Mouse (Mus musculus): Measurements from ENCODE around the gene Hand1.

Gene Hand1

DNA sequence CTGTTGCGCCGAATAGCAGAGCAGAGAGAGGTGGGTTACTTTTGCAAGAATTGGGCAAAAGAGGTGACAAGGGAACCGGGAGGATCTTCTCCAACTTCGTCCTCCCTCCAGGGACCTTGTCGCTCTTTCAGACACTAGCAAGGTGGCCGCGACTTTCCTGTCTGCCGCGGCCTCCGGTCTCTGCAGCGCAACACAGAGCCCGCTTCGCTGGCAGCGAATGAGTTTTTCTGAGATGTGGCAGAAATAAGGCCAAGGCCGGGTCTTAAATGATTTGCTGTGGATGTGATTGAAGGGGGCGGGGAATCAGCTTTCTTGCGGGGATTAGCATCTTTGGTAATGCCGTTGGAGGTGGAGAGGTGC is 30.1 kb downstream of the Hand1 start:
- peak; percentile 57 to 85 for DNase-seq (ENCODE audit: inconsistent age in 2 of 2, low spot score in 1 of 2)

DNA sequence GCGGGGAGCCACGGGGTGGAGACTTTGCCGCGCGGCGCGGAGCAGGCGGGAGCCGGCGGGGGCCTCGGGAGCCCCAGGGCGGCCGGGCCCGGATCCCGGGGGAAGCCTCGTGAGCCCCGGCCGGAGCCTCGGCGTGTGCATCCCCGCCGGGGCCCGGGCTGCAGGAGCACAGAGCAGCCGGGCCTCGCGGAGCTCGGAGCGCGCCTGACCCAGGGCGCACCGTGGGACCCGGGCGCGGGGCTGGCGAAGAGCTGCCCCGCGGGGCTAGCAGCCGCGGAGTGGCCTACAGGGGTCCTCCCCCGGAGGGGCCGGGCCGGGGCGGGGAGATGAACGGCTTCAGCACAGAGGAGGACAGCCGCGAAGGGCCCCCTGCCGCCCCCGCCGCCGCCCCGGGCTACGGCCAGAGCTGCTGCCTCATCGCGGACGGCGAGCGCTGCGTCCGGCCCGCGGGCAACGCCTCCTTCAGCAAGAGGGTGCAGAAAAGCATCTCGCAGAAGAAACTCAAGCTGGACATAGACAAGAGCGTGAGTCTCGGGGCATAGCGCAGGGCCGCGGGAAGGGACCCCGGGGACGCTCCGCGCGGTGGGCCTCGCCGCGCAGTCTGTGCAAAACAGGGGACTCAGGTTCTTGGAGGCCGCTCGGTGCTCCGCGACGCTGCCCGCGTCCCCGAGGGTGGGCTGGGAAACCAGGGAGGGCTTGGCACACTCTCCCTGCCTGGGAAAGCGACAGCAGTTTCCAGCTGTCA is 30.7 kb downstream of the Hand1 start:
- DNase-seq (ENCODE audit: inconsistent age in 2 of 2, low spot score in 1 of 2): peak; percentile 75 to 87

DNA sequence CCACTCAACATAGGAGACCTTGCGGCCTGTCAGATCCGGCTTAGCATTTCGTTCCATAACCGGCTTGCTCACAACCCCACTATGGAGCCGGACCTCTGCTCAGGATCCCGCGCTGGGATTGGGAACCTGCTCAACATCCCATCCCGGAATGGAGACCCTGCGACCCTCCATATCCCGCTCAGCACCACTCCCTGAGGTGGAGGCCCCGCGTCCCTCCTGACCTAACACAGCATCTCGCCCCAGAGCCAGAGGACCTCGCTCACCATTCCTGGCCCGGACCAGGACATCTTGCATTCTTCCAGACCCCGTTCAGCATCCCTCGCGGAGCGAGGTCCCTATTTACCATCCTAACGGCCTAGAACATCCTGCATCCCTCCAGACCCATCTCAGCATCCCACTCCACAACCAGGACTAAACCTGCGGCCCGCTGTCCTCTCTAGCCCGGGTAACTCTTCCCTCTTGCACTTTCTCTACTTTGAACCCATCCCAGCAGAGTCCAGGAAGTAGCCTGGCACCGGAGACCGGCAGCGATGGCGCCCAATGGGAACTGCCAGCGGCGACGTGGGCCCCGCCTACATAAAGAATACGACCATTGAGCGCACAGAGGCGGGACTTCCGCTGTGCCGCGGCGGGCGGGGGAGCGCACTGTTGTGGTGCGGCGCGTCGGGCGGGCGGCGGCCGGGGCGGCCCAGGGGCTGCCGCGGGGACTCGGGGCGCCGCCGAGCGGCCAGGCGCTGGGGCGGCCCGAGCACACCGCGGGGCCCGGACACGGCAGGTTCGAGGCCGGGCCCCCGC is 31.4 kb downstream of the Hand1 start, which contains the start of gene Sap30l:
Gene Sap30l, plus strand, starts transcription at position 667 of the 795 bp plus-strand sequence.
- DNase-seq (ENCODE audit: inconsistent age in 2 of 2, low spot score in 1 of 2): peak; percentile 97 to 99

- DNase-seq (ENCODE audit: inconsistent age in 2 of 2, low spot score in 1 of 2): peak in 1 of 2 experiments; percentile 54
Measured at GRCm38 (mm10) chr11:57800266-57800951, 32.2 kb downstream of the Hand1 start.

GRCm38 (mm10) chr11:57799456-57799855 is 33.2 kb downstream of the Hand1 start:
- DNase-seq (ENCODE audit: inconsistent age in 2 of 2, low spot score in 1 of 2): no peak

- DNase-seq (ENCODE audit: inconsistent age in 2 of 2, low spot score in 1 of 2): no peak
Measured at GRCm38 (mm10) chr11:57797828-57798227, 34.8 kb downstream of the Hand1 start.

DNA sequence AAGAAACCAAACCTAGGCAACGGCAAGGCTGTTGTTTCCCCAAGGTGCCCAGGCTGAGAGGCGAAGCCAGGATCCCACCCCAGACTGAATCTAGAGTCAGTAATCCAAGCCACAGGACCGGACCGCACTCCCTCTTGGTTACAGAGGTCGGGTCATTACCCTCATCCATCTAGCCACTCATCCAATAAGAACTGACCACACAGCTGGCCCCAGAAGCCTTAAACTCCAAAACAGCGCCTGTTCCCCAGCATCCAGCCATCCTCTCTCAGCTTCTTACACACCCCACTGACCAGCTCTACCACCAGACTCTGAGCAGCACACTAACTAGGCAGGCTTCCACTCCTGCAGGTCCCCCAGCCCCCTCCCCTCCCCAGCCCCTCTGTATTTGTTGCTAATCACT is 37.5 kb downstream of the Hand1 start:
- DNase-seq (ENCODE audit: inconsistent age in 2 of 2, low spot score in 1 of 2): no peak

DNA sequence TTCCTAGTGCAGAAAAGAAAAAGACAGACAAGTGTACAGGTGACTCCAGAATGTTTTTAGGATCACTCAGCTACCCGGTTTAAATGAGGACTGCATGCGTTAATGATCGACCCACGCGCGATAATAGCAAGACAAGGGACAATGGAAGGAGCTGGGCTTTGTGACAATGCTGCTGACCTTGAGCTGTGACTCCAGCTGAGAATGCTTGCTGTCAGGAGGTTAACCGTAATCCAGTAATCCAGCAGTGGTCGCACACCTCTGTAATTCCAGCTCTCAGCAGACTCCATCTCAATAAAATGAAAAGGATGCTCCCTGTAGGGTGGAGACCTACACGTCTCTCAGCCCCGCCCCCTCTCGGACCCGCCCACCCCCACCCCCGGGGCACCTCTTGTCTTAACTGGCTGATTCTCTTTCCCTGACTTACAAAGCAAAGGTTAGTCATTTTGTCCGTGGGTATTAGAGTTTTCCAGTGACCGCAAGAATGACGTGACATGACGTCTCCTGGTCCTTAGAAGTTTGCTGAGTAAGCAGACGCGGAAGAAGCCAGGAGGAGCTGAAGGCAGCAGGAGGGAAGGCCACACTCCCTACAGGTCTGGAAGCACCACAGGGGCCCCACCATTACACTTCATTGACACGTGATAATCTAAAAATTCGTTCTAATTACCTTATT is 41.6 kb downstream of the Hand1 start:
- DNase-seq (ENCODE audit: inconsistent age in 2 of 2, low spot score in 1 of 2): no peak

DNA sequence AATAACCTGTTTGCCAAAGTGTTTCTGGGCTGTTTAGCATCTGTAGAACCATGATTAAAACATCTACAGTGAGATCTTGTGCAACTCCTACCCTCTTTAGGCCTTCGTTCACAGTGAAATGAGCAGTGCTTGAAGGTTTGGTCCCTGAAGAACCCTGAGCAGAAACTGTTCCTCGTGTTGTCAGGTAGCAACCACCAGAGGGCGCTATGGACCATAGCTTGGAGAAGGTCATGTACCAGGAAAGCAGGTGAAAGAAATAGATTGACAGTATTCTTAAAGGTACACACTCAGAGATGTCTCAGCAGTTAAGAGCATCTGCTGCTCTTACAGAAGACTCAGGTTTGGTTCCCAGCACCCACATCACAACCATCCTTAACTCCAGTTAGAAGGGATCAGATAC is 44.7 kb downstream of the Hand1 start:
- DNase-seq (ENCODE audit: inconsistent age in 2 of 2, low spot score in 1 of 2): peak; percentile 67 to 87

DNA sequence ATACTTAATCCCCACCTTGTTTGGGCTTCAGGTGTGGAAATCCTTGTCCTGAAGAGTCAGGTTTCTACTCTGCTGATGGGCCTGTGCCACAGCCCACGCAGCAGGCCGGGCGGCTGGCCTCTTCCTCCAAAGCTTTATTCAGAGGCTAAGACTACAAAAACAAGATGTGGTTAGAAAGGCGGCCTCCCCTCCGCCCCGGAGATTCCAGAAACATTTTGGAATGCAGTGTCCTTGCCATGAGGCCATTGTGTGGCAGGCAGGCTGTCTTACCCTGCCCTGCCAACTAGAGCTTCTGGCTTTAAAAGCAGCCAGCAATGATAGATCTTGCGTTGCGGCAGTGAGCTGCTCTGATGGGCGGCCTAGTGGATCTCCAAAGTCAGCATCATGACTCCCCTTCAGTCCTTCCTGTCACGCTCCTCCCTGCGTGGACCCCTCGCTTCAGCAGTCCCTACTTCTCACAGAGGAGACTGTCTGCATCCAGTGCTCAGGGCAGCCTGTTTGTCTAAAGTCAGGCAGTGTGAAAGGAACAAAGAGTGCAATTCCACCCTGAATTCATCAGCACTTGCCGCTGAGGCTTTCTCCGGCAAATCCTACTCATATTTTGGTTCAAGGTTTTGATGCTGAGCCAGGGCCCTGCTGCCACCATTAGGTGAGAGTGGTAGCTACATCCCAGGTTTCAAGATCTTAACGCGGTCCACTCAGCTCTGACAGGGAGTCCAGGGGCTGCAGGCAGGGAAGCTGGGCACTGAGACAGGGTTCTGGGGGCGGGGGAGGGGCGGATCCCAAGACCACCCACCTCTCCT is 45.8 kb downstream of the Hand1 start:
- DNase-seq (ENCODE audit: inconsistent age in 2 of 2, low spot score in 1 of 2): peak; percentile 43 to 71

- DNase-seq (ENCODE audit: inconsistent age in 2 of 2, low spot score in 1 of 2): no peak
Measured at GRCm38 (mm10) chr11:57779824-57780223, 52.8 kb downstream of the Hand1 start.

Measured in adrenal gland, adult (tissue).